Mouse (Mus musculus) cerebellum, adult (tissue): Measurements from ENCODE around the gene Obscn.
"Not testable (repeated sequence)": the region's sequence is repeated elsewhere in the genome, so short reads cannot be mapped to it uniquely, and the experiment has no call there.

ENCODE experiments used
- ATAC-seq: cut with Nextera tagmentation; 2 replicates; pipeline ENCODE4 v1.9.2; 2017; ENCODE audit warnings: mild to moderate bottlenecking, moderate library complexity, mixed read lengths; ENCODE audit not compliant: insufficient number of reproducible peaks, low FRiP score, low TSS enrichment

The Obscn gene

DNA sequence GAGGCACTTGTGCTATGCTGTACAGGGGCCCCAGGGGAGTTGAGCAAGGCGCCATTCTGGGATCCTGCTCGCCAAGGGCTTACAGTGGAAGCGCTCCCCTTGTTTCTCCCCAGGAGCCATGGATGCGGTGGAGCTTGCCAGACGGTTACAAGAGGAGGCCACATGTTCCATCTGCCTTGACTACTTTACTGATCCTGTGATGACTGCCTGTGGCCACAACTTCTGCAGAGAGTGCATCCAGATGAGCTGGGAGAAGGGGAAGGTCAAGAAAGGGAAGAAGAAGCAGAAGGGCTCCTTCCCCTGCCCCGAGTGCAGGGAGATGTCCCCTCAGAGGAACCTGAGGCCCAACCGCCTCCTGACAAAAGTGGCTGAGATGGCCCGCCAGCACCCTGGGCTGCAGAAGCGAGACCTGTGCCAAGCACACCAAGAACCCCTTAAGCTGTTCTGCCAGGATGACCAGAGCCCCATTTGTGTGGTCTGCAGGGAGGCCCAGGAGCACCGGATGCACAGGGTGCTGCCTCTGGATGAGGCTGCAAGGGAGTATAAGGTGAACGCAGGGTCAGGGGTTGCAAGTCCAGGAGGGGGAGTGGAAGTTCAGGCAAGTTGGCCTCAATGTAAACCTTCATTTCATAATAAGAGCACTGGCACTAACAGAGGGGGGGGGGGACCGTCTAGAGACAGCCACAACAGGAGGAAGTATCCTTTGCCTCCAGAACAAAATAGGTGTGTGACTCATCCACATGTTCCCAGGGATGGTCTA lies 171.0 kb downstream of the Obscn start:
- no peak for ATAC-seq

DNA sequence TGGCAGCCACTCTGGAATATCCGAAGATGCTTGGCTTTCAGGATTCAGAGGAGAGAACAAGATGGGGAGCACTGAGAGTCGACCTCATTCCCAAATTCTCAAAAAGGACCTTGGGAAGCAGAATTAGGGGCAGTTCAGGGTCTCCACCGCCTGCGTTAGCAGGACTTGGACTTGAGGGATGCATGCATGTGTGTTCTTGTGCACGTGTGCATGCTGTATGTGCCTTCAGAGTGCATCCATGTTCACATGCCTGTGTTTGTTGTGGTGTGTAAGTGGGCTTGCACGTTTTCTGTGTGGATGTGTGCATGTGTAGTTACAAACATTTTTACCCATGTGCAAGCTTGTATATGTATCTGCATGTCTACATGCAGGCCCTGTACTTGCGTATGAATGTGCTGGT lies 172.0 kb downstream of the Obscn start:
- ATAC-seq, result no peak

DNA sequence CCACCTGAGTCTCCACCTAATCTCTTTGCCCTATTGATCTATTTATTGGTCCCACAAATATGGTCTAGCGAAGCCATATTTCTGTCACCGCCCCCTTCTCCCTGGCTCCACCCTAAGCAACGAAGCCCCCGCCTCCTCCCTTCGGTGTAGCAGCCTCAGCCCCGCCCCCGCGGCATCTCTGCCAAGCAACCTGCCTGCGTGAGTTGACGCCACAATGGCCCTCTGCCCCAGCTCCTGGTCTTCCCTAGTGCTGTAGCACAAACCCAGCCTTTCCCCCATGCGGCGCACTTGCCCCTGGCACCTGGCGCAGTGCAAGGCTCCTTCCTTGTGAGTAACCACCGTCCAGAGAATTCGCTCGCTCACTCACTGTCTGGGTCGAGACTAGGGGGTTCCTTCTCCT lies 172.7 kb downstream of the Obscn start:
- ATAC-seq, result no peak

DNA sequence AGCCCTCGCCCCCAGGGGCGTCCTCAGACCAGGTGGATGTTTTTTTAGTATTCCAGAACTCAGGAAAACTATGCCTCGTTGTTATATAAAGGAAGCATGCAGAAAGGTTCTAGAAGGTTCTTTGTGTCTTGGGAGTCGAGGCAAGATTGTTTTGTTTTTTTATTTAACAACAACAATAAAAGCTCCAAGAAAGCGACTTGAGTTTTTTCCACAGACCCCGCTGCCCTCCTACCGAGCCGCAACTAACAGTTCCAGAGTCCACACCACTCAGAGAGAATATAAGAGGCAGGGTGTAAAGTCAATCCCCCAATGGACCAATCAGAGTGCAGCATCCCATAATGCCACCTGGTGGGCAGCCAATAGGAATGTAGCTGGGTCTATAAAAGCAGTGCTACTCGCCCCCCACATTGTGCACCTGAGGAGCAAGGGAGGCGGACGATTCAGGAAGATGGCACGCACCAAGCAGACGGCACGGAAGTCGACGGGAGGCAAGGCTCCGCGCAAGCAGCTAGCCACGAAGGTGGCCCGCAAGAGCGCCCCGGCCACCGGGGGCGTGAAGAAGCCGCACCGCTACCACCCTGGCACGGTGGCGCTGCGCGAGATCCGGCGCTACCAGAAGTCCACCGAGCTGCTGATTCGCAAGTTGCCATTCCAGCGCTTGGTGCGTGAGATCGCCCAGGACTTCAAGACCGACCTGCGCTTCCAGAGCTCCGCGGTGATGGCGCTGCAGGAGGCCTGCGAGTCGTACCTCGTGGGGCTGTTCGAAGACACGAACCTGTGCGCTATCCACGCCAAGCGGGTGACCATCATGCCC lies 174.6 kb downstream of the Obscn start:
- no peak for ATAC-seq

DNA sequence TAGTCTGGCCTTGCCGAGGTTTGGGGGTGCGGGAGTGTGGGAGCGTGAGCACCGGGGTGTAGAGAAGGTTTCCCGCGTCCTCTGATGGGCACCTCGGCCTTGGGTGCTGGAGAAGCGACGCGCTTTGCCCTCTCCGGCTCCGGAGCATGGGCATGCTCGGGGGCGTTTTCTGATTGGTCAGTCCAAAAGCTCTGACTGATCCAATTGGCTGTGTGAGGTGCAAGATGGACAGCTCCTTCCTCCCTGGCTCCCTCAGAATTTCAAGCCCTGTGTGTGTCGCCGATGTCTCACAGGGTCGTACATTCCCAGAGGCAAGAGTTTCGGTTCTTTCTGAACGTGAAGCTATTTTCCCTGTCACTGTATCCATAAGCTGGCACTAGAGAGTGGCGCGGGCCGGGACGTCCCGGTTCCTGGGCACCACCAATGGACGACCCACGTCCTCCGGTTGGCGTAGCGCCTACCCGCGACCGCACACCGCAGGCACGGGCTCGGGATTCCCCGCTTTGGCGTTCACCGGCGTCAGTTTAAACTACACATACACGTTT lies 176.2 kb downstream of the Obscn start:
- ATAC-seq, result peak; percentile 94

DNA sequence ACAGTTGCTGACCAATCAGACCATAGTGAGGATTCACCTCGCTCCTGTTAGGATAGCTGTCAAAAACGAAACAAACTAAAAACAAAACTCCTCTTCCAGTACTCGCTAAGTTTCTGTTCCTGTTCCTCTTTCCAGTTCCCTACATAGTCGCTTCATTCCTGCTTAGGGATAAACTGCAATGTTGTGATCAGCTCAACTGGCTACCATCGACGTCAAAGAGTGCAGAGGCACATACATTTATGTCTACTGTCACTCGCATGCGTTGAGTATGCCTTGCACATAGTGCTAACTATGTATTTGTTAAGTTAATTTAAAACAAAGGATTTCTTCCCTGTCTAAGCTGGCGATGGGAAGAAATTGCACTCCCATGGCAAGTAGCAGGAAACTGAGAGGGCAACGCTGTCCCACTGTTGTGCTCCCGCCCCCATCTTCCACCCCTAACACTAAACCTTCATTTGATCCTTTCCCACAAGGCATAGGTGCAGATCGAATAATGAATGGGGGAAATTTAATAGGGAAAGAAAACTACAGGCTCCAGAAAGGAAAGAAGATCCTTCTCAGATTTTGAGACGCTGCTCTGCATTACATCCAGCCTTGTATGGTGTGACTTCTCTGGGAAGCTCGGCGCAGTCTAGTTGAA lies 176.9 kb downstream of the Obscn start:
- no peak for ATAC-seq

DNA sequence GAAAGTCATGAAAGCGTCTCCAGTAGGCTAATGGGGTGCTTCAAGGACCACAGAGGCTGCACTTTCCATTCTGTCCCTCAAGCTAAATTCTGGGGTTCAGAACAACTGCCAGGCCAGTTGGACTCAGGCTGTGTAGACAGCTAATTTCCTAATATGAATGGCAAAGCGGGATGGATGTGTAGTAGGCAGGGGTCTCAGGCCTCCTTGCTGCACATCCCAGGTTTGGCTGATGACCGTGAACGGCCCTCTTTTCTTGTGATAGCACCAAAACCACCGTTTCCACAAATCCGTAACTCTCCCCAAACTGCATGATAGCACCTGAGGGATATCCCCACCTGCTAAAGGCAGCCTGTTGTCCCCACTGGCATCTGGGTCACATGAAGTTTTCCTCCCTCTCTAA lies 177.7 kb downstream of the Obscn start:
- no peak for ATAC-seq

DNA sequence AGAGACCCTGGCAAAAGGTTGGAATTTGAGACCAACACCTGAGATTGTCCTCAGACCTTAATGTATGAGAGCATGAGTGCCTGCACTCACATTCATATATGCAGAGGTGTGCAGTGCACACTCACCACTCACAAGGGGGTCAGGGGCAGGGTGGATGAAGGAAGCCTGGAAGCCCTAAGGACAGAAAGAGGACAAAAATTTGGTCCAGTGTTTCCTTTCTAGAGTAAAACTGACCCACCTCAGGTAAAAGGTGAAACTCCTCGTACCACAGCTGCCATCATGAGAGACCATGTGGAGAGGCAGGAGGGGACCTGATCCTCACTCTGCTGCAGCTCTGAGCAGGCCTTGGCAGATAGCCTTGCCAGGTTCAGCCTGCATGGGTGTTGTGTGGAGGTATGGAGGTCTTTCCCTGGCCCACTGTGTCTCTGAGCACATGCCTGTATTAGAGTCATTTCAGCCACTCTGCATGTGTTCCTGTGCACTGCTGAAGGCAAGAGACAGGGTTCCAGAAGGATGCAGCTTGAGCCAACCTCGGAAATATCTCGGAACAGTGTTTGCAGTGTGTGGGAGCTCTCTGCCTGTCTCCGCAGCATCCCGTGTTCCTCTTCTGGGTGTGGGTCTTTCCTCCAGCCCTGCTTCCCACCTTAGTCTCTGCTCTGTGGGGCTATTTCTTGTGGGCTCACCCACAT lies 178.8 kb downstream of the Obscn start:
- ATAC-seq, result no peak

DNA sequence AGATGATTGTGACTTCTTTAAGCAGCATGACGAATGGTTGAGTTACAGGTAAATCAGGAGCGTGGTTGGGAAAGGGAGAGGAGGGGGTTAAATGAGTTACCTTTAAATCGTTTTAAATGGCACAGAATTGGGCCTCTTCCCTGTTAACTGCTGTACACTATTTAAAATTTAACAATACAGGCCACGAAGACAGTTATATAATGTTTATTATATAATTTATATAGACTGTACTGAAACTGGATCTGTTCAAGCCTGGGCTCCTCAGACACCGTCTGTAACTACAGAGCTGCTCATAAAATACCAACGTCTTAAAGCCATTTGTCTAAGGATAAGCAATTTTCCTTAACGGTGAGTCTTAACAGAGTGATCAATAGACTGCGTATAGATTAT lies 180.3 kb downstream of the Obscn start:
- no peak for ATAC-seq

DNA sequence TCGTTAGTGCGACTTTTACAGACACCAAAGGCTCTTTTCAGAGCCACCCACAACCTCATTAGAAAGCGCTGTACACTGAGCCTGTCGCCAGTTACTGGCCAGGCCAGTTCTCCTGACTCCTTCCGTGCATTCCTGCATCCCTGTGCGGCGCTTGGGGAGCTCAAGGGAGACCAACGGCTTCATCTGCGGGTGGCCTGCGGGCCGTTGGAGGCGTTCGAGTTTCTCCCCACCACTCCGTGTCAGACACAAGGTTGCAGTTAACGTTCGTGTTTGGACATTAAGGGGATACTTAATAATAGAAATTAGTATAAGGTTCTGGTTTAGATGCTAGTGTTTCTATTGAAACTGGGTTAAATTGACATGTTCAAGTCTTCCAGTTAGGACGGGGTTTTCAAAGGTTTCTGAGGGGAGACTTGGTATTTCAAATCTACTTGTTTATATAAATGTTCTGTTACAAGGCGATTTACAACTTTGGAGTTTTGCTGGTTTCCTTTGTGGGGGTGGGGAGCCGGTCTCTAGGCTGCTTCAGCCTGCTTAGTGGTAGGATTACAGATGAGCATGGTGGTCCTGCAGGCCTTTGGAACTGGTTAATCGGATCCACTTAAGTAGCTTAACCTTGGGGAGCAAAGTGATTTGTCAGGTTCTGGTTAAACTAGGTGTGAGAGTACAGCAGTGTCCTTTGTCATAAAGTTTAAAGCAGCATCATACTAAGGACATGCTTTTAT lies 180.9 kb downstream of the Obscn start:
- ATAC-seq, result peak; percentile 12; the same call in 1 of the 2 replicates

DNA sequence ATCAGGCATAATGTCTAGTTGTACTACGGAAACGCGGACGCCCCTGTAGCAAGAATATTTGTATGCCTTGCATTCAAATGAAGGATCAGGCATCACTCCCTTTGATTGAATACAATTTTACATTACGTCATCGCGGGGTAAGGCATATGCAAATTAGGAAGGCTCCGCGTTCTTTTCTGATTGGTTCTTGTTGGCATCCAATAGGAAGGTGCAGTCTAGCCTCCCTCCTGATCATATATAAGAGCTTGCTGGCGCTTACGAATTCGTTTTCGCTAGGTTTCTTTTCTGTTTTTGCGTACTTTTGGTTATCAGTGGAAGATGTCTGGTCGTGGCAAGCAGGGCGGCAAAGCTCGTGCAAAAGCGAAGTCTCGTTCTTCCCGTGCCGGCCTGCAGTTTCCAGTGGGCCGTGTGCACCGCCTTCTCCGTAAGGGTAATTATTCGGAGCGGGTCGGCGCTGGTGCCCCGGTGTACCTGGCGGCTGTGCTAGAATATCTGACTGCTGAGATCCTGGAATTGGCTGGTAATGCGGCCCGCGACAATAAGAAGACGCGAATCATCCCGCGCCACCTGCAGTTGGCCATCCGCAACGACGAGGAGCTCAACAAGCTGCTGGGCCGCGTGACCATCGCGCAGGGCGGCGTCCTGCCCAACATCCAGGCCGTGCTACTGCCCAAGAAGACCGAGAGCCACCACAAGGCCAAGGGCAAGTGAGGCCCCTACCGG lies 181.6 kb downstream of the Obscn start, which contains the start of the genes Hist3h2a and Trim17:
Hist3h2a (plus strand) TSS at position 266 of the 723 bp plus-strand sequence.
Trim17 (plus strand) TSS at position 266 of the 723 bp plus-strand sequence.
- ATAC-seq, result peak; percentile 84

DNA sequence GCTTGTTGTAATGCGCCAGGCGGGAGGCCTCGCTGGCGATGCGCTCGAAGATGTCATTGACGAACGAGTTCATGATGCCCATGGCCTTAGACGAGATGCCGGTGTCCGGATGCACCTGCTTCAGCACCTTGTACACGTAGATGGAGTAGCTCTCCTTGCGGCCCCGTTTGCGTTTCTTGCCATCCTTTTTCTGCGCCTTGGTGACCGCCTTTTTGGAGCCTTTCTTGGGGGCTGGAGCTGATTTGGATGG lies 182.1 kb downstream of the Obscn start:
- ATAC-seq, result not testable (repeated sequence)

DNA sequence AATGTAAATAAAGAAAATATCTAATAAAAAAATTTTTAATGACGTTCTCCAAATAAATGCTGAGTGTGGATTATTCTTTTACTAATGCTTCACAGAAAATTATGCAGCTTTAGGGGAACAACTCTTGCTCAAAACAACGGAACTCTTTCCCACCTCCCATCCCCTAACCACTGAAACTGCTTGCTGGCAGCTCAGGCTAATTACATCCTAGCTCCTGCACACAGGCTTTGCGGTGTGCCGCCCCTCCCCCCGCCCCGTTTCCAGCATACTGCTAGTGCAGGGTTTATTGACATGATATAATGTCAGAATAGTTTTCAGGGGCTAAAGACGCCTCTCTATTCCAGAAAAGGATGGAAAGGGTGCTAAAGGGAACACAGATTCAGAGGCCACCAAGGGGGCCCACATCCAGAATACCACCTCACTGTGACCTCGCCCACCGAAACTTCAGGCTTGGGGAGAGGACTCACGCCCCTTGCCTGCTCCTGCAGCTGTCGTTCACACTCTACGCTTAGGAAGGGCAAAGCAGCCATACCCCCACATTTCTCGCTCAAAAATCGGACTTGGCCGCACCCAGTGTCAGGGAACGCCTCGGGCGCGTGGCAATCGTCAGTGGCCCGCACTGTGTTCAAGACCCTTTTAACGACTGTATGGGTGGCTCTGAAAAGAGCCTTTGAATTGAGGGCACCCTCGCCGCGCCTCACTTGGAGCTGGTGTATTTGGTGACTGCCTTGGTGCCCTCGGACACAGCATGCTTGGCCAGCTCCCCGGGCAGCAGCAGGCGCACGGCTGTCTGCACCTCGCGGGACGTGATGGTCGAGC lies 182.6 kb downstream of the Obscn start:
- no peak for ATAC-seq

DNA sequence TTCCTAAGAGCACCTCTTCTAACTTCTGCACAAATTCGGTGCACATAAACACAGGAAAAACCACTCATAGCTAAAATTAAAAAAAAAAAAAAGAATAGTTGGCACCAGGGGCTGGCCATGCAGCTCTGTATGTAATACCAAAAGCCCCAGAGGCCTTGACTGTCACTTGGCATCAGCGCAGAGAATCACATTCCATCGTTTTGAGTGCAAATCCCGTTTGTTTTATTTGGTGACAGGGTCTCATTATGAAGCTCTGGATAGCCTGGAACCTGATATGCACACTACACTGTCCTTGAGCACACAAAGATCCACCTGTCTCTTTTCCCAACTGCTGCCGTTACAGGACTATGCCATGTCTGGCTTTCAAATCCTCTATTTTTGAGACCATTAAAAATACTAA lies 185.0 kb downstream of the Obscn start:
- ATAC-seq, result no peak

DNA sequence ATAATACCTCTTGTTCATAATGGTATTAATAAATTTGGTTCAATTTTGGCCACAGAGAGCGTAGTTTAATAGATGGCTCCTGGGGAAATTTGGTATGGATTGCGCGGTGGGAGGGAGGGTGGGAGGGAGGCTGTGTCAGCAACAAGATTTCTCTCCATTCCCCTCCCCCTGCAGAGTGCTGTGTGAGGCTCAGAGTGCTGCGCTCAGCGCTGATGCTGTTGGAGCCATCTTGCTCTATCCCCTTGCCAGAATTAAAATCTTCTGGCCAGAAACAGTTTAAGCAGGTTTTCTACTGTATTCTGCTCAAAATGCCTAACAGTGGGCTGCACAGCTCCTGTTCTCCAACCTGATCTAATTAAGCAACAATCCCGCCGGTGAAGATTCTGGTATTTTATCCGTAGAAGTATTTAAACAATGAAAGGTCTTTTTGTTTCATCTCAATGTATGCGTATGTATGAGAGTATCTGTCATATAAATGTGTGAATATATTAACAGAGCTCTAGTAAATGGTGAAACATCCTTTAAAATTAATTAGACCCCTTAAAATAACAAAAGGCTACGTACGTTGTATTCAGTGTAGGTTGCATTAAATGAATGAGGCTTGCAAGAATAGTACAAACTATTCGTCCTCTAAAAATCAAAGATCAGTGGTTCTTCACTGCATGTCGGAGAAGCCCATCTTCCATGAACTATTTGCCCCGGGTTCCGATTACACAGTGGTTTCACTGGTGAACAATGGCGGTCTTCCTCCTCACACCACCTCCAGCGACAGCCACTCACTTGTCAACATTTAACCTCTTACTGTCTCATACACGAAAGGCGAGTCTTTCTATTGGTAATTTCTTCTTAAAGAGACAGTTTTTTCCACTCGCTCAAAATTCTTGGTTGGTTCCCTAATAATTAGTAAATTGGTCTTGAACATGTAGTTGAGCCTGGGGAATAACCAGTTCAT lies 186.4 kb downstream of the Obscn start:
- ATAC-seq, result no peak

DNA sequence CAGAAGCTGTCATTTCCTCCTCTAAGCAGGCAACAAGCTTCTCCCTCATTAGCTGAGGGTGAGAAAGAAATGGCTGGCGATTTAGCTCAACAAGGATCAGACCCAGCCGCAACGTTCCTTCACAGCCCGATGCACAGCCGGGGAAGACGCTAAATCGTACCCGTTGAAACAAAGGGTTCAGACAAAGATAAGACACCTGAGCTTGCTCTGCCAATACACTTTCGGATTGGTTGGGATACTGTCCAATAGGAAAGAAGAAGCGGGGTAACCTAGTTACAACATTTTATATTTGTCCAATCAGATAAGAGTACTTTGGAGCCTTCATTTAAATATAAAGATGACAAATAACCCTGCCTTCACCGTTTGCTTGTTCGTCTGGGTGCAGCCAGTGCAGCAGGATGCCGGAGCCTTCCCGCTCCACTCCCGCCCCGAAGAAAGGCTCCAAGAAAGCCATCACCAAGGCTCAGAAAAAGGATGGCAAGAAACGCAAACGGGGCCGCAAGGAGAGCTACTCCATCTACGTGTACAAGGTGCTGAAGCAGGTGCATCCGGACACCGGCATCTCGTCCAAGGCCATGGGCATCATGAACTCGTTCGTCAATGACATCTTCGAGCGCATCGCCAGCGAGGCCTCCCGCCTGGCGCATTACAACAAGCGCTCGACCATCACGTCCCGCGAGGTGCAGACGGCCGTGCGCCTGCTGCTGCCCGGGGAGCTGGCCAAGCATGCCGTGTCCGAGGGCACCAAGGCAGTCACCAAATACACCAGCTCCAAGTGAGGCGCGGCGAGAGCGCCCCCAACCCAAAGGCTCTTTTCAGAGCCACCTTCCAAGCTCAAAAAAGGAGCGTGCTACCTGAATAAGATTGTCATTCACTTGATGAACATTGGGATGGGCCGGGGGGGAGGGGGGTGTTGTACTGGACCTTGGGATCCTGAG lies 187.4 kb downstream of the Obscn start, which contains the start of gene Hist3h2ba:
Hist3h2ba (plus strand) TSS at position 379 of the 938 bp plus-strand sequence.
- peak; percentile 91 for ATAC-seq
